Mouse (Mus musculus) lung, adult 2 months (tissue): ENCODE measurements around the gene Tmem266.

Experiments used
- CTCF ChIP-seq: fragments of 200-500 bp; IDR thresholded peaks from 2 replicates; pipeline ENCODE4 v1.5.1; 2011; ENCODE audit warnings: mild to moderate bottlenecking, low read length, control low read depth; ENCODE audit not compliant: insufficient read depth
- POLR2A ChIP-seq: fragments of 200-500 bp; IDR thresholded peaks from 2 replicates; pipeline ENCODE4 v1.6.1; 2011; ENCODE audit warnings: low read depth, mild to moderate bottlenecking, control low read depth, low read length, borderline replicate concordance; ENCODE audit errors: extremely low read depth

- TF ChIP-seq CTCF: no peak
- TF ChIP-seq POLR2A: no peak
Observed at GRCm38 (mm10) chr9:55381456-55381855, 54.7 kb downstream of the Tmem266 start.
